Mouse (Mus musculus) testis, postnatal 14 days (tissue): Measurements from ENCODE around the gene Cdip1.

Source experiments
- DNase-seq: peaks from one replicate; pipeline ENCODE4 v3.0.0; 2021; ENCODE audit warnings: low spot score

Gene Cdip1

DNA sequence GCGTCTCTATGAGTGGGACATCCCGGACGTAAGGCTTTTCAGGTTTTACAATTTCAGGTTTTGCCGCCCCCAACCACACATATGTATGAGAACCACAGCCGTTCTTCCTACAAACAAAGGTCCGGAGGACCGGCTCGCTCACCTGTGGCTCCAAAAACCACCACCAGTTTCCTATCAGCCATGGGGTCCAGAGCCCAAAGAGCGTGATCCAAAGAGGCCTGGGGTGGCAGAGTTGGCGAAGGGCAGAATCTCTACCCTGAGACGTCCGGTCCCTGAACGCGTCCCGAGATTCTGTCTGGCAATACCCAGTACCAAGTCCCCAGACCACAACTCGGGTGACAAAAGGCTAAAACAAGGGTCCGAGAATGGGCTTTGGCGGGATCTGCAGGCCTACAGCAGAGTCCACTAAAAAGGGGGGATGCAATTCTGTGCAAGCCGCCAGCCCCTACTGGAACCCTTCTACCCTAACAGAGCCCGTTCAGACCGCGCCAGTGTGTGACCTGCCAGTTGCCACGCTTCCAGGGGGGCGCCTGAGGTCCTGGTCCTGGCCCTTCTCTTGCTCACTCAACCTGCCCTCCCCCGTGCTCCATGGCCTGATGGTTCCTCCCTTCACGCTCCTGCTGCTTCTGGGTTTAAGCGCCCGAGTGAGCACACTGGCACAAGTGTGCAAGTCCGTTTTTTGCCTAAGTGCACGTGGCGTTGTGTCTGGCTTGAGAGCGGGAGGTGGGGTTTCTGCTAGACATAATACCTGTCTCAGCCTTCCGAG, 71.2 kb downstream of the Cdip1 start, which contains the start of gene Nmral1:
Nmral1 (minus strand) TSS at position 604 of the 766 bp plus-strand sequence.
- peak; percentile 58 for DNase-seq

DNA sequence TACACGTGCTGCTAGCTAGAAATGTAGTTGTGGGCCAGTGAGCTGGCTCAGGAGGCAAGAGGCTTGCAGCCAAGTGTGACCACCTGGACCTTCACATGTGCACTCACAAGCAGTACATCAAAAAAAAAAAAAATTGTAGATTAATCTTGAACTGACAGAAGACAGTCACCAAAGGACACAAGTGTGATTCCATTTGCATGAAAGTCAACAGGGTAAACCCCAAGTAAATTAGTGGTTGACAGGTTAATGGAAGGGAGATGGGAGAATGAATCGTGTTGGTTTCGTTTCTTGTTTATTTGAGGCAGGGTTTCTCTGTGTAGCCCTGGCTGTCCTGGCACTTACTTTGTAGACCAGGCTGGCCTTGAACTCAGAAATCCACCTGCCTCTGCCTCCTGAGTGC, 72.2 kb downstream of the Cdip1 start:
- DNase-seq = no peak

DNA sequence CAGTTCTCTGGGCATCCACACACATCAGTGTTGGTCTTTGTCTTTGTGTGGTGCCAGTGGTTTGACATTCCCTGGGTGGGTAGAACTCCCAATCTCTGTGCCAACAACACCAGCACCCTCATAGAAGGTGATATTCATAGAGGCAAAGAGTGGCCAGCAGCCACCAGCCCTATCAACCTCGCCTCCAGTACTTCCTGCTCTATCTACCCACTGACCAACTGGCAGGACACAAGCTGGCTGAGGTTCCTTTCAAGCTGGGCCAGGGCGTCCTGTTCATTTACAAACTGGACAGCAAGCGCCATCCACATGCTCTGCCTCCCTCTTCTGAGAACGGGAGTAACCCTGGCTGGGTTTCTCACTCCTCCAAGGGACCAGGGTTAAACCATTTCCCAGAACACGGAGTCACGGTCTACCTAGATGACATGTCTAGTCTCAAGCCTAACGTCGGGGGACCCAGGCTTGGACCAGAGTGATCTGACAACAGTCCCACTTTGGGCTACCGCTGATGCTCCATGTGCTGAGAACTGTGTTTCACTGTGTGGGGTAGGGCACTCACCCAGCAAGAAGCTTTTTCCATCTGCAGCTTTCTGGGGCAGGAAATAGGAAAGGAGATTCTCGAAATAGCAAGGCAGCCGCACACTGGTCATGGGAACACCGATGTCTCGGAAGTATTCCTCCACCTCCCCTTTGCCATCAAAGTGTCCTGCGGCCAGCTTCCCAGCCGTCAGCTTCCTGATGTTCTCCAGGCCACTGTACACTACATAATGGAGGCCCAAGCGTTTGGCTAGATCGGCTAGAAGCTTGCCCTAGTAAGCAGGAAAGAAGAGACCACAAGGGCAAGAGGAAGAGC, 76.0 kb downstream of the Cdip1 start:
- DNase-seq = no peak

DNA sequence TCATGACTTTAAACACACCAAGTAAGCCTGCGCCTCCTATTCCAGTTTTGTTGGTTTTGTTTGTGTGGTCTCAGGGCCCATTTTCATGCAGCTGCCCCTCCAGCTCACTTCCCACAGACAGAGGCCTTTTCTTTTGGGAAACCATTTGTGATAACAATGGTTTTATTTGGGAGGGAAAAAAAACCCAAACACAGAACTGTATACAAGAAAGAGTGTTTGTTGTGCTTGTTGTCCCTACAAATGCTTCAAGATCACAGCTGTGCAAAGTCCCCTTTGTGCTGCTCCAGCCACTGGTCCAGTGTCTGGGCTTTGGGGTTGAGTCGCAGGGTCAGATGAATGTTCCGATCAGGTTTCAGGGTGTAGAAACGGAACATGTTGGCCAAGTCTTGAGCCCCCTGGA, 78.9 kb downstream of the Cdip1 start:
- DNase-seq = no peak

DNA sequence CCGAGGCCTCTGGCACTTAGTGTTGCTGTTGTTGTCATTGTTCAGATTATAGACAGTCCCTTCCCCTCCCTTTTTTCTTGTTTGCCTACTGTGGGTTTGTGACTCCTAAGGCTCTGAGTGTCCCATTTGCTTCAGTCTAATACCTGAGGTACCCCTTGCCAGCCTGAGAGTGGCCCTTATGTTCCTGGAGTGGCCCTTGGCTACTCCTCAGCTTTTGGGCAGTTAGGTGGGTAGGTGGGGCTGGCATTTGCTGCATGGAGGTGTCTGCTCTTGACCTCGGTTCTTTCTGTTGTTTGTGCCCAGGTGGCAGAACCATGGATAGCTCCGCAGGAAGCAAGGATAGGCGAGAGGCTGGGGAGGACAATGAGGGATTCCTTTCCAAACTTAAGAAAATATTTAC, 84.6 kb downstream of the Cdip1 start:
- no peak for DNase-seq

DNA sequence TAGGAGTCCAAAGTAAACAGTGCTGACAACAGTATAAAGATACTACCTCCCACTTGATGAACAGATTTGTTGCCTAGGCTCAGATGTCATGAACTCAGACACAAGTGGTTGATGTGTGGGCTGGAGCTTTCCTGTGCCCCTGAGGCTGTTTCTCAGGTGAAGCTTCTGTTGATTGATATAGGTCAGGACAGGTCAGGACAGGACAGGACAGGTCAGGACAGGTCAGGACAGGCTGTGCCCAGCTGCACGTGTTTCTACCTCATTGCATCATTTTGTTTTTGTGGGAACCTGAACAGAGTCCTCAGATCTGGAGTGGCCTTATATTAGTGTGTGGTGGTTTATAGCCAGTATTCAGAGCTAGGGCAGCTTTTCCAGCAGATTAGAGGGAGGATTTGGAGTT, 87.4 kb downstream of the Cdip1 start:
- DNase-seq = no peak

DNA sequence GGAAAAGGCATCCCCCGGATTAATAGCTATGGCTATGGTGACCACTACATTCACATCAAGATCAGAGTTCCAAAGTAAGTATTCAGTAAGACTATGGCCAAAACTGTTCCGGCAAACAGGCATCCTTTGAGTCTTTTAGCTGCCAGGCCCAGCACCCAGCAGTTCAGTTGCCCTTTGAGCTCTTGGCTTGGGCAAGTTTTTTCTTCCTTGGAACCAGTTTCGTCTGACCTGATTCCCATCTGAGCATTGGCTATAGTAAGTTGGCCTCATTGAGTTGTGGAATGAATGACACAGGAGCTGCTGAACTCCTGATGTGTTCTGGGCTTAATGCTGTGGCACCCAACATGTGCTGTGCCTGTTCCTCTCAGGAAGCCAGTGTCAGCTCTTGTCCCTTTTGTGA, 88.9 kb downstream of the Cdip1 start:
- no peak for DNase-seq
